Mouse (Mus musculus) forebrain, embryonic 11.5 days (tissue): ENCODE data around the gene Foxc2. TPM values are rescaled to one million over a fixed set of nuclear protein-coding genes. Genes with fewer than 3 reads are reported as not detected.

Source experiments
- ATAC-seq: fragments of 200-750 bp; cut with Nextera tagmentation; replicated peaks from 2 replicates; pipeline ENCODE4 v1.8.0; 2017; ENCODE audit warnings: moderate TSS enrichment; ENCODE audit not compliant: low FRiP score
- DNase-seq: peaks from one replicate; pipeline ENCODE4 v3.0.0-alpha.2; 2017; ENCODE audit warnings: low spot score
- H3K27ac ChIP-seq: fragments of 300-500 bp; sonication (generic); 2 replicates; pipeline ENCODE4 v1.5.1; 2014; ENCODE audit warnings: low read depth, low read length
- H3K27me3 ChIP-seq: fragments of 300-500 bp; sonication (generic); 2 replicates; pipeline ENCODE4 v1.6.1; 2014; ENCODE audit warnings: mild to moderate bottlenecking, low read length, mixed read lengths; ENCODE audit not compliant: control insufficient read depth, insufficient read depth
- H3K36me3 ChIP-seq: fragments of 300-500 bp; sonication (generic); 2 replicates; pipeline ENCODE4 v1.6.1; 2014; ENCODE audit warnings: mild to moderate bottlenecking, low read length, moderate library complexity, mixed read lengths; ENCODE audit not compliant: control insufficient read depth, insufficient read depth
- H3K4me1 ChIP-seq: fragments of 300-500 bp; sonication (generic); replicated peaks from 2 replicates; pipeline ENCODE4 v1.6.1; 2014; ENCODE audit warnings: low read length, mixed read lengths; ENCODE audit not compliant: control insufficient read depth, insufficient read depth
- H3K4me2 ChIP-seq: fragments of 300-500 bp; sonication (generic); 2 replicates; pipeline ENCODE4 v1.6.1; 2014; ENCODE audit warnings: low read depth, mild to moderate bottlenecking, low read length, moderate library complexity, mixed read lengths; ENCODE audit not compliant: severe bottlenecking
- H3K4me3 ChIP-seq: fragments of 300-500 bp; sonication (generic); 2 replicates; pipeline ENCODE4 v1.5.1; 2014; ENCODE audit warnings: low read depth, low read length
- H3K9ac ChIP-seq: fragments of 300-500 bp; sonication (generic); 2 replicates; pipeline ENCODE4 v1.6.1; 2014; ENCODE audit warnings: low read length
- H3K9me3 ChIP-seq: fragments of 300-500 bp; sonication (generic); 2 replicates; pipeline ENCODE4 v1.6.1; 2016; ENCODE audit warnings: low read length, mixed read lengths; ENCODE audit not compliant: control insufficient read depth
- WGBS: fragments of 180-500 bp; shearing (Covaris S2); extraction: QIAGEN DNeasy Blood & Tissue Kit; methylation state at CpG from one replicate; pipeline ENCODE4 v1.1.7; 2014; 5-methylcytosine and 5-hydroxymethylcytosine counted together
- microRNA-seq: library from miRNA; unstranded; fragments of <30 nt; microRNA quantifications from one replicate; pipeline ENCODE4, GENCODE M21; 2016; ENCODE audit not compliant: insufficient number of aligned reads
- polyA plus RNA-seq: library from polyadenylated mRNA; unstranded; fragments of >200 nt; fragmentation: Nextera tagmentation; extraction: Ambion mirVana; gene quantifications from 2 replicates; pipeline ENCODE4 v1.2.1, GENCODE M21; 2014

Gene Foxc2
- polyA plus RNA-seq, 1 experiment from 2014 or later, result 6.3 TPM

DNA sequence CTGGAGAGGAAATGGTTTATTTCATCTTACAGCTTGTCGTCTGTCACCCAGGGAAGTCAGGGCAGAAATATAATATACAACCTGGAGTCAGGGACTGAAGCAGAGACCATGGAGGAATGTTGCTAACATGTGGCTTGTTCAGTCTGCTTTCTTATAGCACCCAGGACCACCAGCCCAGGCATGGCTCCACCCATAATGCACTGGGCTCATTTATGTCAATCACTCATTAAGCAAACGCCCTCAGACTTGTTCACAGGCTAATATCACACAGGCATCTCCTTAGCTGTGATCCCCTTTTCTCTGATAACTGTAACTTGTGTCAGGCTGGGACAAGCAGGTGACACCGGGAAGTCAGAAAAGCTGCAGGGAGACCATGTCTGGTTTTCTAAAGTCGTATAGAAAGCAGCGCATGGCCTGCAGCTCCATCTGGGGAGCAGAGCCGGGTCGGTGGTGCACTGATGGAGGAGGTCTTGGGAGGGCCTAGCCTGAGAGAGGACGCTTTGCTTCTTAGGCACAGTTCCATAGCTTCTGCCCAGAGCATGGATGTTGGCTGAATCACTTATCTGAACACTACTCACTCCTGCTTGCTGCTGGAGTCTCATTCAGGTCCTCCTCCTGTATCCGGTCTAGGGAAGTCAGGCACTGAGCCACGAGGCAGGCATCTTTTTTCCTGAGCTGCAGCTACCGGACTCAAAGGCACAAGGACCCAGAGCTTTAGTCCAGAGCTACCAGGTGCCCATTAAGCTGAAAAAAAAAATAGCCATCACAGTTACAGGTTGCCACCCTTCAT lies 47.1 kb downstream of the Foxc2 start:
- Histone ChIP-seq H3K9ac (no peak overlapping the region), H3K27me3 (no peaks in the 10 kb centered on the region), H3K9me3 (no peaks in the 10 kb centered on the region), H3K4me2 (no peak overlapping the region), H3K4me3 (no peak overlapping the region), H3K27ac (no peak overlapping the region), H3K4me1 (no peaks in the 10 kb centered on the region), H3K36me3 (no peaks in the 10 kb centered on the region)
- ATAC-seq (no peak), DNase-seq (no peak)
- WGBS, result 71% methylated on average over 11 of the region's 11 CpGs

GRCm38 (mm10) chr8:121164017-121164469 lies 48.1 kb downstream of the Foxc2 start:
- ATAC-seq, result no peak
- 64% methylated on average over 8 of the region's 8 CpGs for WGBS
- no peaks in the 10 kb centered on the region for H3K27me3 ChIP-seq

DNA sequence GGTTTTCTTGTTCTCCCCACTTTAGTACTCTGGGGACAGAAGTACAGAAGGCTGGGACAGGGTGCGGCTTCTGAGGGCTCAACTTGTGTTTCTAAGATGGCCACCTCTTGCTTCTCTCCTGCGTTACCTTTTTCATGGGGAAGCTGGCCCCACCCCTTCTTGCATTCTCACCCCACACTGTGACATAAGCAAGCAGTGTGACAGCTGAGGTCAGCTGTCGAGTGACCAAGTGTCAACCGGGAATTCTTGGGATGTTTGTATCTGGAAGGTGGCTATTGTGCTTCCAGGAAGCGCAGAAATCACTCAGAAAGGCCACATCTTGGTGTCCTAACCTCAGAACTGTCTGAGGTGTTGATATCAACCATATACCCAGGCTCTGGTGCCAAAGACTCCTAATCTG lies 52.1 kb downstream of the Foxc2 start:
- Histone ChIP-seq H3K27ac (no peak overlapping the region), H3K9ac (no peak overlapping the region), H3K9me3 (no peaks in the 10 kb centered on the region), H3K4me3 (no peak overlapping the region), H3K27me3 (no peaks in the 10 kb centered on the region), H3K4me1 (peaks cover 2% of the 10 kb centered on the region; the same call in 1 of the 2 replicates), H3K4me2 (no peak overlapping the region), H3K36me3 (no peaks in the 10 kb centered on the region)
- 74% methylated on average over 5 of the region's 5 CpGs for WGBS
- DNase-seq (no peak), ATAC-seq (no peak)

More at GRCm38 (mm10) chr8:121164017-121164469, 48.1 kb downstream of the Foxc2 start:
- no peak for DNase-seq
- Histone ChIP-seq H3K9me3 (no peaks in the 10 kb centered on the region), H3K4me1 (no peaks in the 10 kb centered on the region), H3K27ac (no peak overlapping the region), H3K36me3 (no peaks in the 10 kb centered on the region), H3K4me3 (no peak overlapping the region), H3K9ac (no peak overlapping the region), H3K4me2 (no peak overlapping the region)

Small RNA genes lying within 50 kb of the gene (microRNA-seq; reads per million reads assigned to microRNA genes)
- gene Gm27530, result not detected

Other genes starting within 250 kb of the Foxc2 start
- 0.17 and 0.91 TPM in 2 replicates for gene Foxf1, start 31.8 kb upstream of the Foxc2 start, polyA plus RNA-seq
- 52.8 and 58.7 TPM in 2 replicates for gene Mthfsd, start 7.8 kb upstream of the Foxc2 start, polyA plus RNA-seq
- 0.39 and 0.81 TPM in 2 replicates for gene Foxl1, start 11.8 kb downstream of the Foxc2 start, polyA plus RNA-seq